Mouse (Mus musculus) myocyte (in vitro differentiated cells): ENCODE measurements around the gene Asic2. TPM values are rescaled to one million over a fixed set of nuclear protein-coding genes. Genes with fewer than 3 reads are reported as not detected.

ENCODE experiments used
- H3K27me3 ChIP-seq: one replicate; pipeline ENCODE4 v1.6.1; 2011; ENCODE audit not compliant: control insufficient read depth, insufficient read depth, insufficient read length
- H3K36me3 ChIP-seq: one replicate; pipeline ENCODE4 v1.6.1; 2011; ENCODE audit not compliant: control insufficient read depth, insufficient read depth
- H3K4me2 ChIP-seq: one replicate; pipeline ENCODE4 v1.6.1; 2011; ENCODE audit warnings: low read depth, control low read depth
- H3K4me3 ChIP-seq: one replicate; pipeline ENCODE4 v1.5.1; 2011; ENCODE audit warnings: mild to moderate bottlenecking, control low read depth, moderate library complexity
- H3K79me2 ChIP-seq: one replicate; pipeline ENCODE4 v1.6.1; 2011; ENCODE audit not compliant: control insufficient read depth, insufficient read depth
- H3ac ChIP-seq: one replicate; pipeline ENCODE4 v1.6.1; 2011; ENCODE audit not compliant: control insufficient read depth, insufficient read length
- CEBPB ChIP-seq: IDR thresholded peaks from 2 replicates; pipeline ENCODE4 v1.6.1; 2011; ENCODE audit warnings: mild to moderate bottlenecking, moderate library complexity; ENCODE audit not compliant: poor library complexity, insufficient read depth, severe bottlenecking
- E2F4 ChIP-seq: IDR thresholded peaks from one replicate; pipeline ENCODE4 v1.6.1; 2011; ENCODE audit warnings: mild to moderate bottlenecking, control low read depth, moderate library complexity; ENCODE audit not compliant: insufficient read depth
- MAX ChIP-seq: IDR thresholded peaks from one replicate; pipeline ENCODE4 v1.6.1; 2011; ENCODE audit warnings: low read depth, mild to moderate bottlenecking, control low read depth
- MYOD1 ChIP-seq, 3 experiments: IDR thresholded peaks; one replicate each; pipeline ENCODE4 v1.6.1; 2011; ENCODE audit warnings: control low read depth in 2 of 3, low read depth in 2 of 3, mild to moderate bottlenecking in 2 of 3, moderate library complexity in 1 of 3; ENCODE audit not compliant: insufficient read length in 2 of 3, control insufficient read depth in 1 of 3
- MYOG ChIP-seq, 3 experiments: IDR thresholded peaks; one replicate each; pipeline ENCODE4 v1.6.1; 2011; ENCODE audit warnings: control low read depth in 2 of 3, low read depth in 2 of 3, mild to moderate bottlenecking in 2 of 3; ENCODE audit not compliant: insufficient read length in 2 of 3, control insufficient read depth in 1 of 3, insufficient read depth in 1 of 3
- POLR2A ChIP-seq: IDR thresholded peaks from one replicate; pipeline ENCODE4 v1.6.1; 2011; ENCODE audit warnings: low read depth, mild to moderate bottlenecking, control low read depth, moderate library complexity; ENCODE audit not compliant: insufficient read length
- POLR2AphosphoS2 ChIP-seq: IDR thresholded peaks from one replicate; pipeline ENCODE4 v1.6.1; 2011; ENCODE audit warnings: low read depth, control low read depth; ENCODE audit not compliant: insufficient read length
- REST ChIP-seq: IDR thresholded peaks from one replicate; pipeline ENCODE4 v1.6.1; 2011; ENCODE audit warnings: mild to moderate bottlenecking, control low read depth, moderate library complexity; ENCODE audit not compliant: insufficient read depth, insufficient read length
- SRF ChIP-seq: IDR thresholded peaks from one replicate; pipeline ENCODE4 v1.6.1; 2011; ENCODE audit warnings: low read depth; ENCODE audit not compliant: control insufficient read depth, insufficient read length
- TCF12 ChIP-seq: IDR thresholded peaks from one replicate; pipeline ENCODE4 v1.6.1; 2011; ENCODE audit warnings: mild to moderate bottlenecking, control low read depth; ENCODE audit not compliant: poor library complexity, insufficient read depth, severe bottlenecking
- TCF3 ChIP-seq: IDR thresholded peaks from one replicate; pipeline ENCODE4 v1.6.1; 2011; ENCODE audit warnings: low read depth, control low read depth; ENCODE audit not compliant: insufficient read length
- USF1 ChIP-seq: IDR thresholded peaks from one replicate; pipeline ENCODE4 v1.6.1; 2011; ENCODE audit warnings: low read depth, mild to moderate bottlenecking, control low read depth, moderate library complexity
- polyA plus RNA-seq: library from polyadenylated mRNA; unstranded; fragments of >200 nt; fragmentation: generic; extraction: Trizol; gene quantifications from one replicate; pipeline ENCODE4 v1.2.1, GENCODE M21; 2012; ENCODE audit warnings: missing spikeins

The Asic2 gene
- polyA plus RNA-seq, 1 experiment = not detected

DNA sequence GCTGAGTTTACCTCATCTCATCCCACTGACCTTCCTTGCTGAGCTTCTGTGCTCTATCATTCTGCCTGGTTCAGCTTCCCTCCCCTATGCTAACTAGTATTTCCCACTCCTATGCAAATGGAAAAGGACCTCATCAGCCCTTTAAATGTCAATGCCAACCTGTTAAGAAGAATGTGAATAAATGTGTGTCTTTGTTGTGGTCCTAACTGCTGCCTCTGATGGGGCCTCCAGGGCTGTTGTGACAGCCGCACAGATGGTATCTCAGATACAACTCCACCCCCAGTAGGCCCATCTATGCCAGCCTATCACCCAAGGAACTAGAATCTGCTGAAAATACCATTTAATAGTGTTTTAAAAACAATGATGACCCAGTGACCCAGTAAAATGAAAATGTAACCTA lies 407.9 kb downstream of the Asic2 start:
- no peaks in the 10 kb centered on the region for H3K79me2 ChIP-seq
- no peaks in the 10 kb centered on the region for H3K27me3 ChIP-seq
- no peak overlapping the region for H3ac ChIP-seq
- TF ChIP-seq MYOD1 (IDR thresholded peaks at IDR 0.05; ENCODE audit: control insufficient read depth in 1 of 3, insufficient read length in 2 of 3, low read depth in 2 of 3) = no peak
- TF ChIP-seq REST = no peak
- TF ChIP-seq USF1 = no peak
- TF ChIP-seq TCF12 = no peak
- no peak for TF ChIP-seq POLR2AphosphoS2
- TF ChIP-seq MYOG (IDR thresholded peaks at IDR 0.05; ENCODE audit: control insufficient read depth in 1 of 3, insufficient read depth in 1 of 3, insufficient read length in 2 of 3, low read depth in 2 of 3) = no peak
- no peak for TF ChIP-seq CEBPB
- no peak for TF ChIP-seq E2F4
- no peak for TF ChIP-seq MAX
- no peak for TF ChIP-seq POLR2A
- no peak for TF ChIP-seq TCF3
- no peak for TF ChIP-seq SRF
- no peak overlapping the region for H3K4me3 ChIP-seq
- H3K4me2 ChIP-seq = no peak overlapping the region
- H3K36me3 ChIP-seq = no peaks in the 10 kb centered on the region

DNA sequence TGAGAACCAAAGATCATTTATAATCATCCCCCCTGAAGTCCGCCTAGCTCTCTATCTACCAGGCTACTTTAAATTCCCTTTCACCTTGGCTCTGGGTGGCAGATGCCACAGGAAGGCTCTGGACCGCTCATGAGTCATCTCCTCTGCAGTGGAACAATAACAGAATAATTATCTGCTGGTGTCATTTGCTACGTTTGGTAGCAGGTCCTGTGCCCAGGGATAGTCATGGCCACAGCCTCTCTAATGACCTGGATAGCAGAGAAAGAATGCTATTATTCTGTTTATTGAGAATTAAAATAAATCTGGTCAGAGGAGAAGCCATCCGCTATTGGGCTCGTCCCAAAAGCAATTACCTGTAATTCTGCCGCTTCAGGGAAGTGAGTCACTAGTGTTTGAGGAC lies 425.1 kb downstream of the Asic2 start:
- Histone ChIP-seq H3K79me2 (no peaks in the 10 kb centered on the region), H3K4me2 (no peak overlapping the region), H3ac (no peak overlapping the region), H3K27me3 (no peaks in the 10 kb centered on the region), H3K4me3 (no peak overlapping the region), H3K36me3 (no peaks in the 10 kb centered on the region)
- TF ChIP-seq USF1 (no peak), TCF3 (no peak), SRF (no peak), REST (no peak), MYOG (IDR thresholded peaks at IDR 0.05; ENCODE audit: control insufficient read depth in 1 of 3, insufficient read depth in 1 of 3, insufficient read length in 2 of 3, low read depth in 2 of 3) (no peak), POLR2AphosphoS2 (no peak), POLR2A (no peak), MAX (no peak), TCF12 (no peak), E2F4 (no peak), CEBPB (no peak), MYOD1 (IDR thresholded peaks at IDR 0.05; ENCODE audit: control insufficient read depth in 1 of 3, insufficient read length in 2 of 3, low read depth in 2 of 3) (no peak)

DNA sequence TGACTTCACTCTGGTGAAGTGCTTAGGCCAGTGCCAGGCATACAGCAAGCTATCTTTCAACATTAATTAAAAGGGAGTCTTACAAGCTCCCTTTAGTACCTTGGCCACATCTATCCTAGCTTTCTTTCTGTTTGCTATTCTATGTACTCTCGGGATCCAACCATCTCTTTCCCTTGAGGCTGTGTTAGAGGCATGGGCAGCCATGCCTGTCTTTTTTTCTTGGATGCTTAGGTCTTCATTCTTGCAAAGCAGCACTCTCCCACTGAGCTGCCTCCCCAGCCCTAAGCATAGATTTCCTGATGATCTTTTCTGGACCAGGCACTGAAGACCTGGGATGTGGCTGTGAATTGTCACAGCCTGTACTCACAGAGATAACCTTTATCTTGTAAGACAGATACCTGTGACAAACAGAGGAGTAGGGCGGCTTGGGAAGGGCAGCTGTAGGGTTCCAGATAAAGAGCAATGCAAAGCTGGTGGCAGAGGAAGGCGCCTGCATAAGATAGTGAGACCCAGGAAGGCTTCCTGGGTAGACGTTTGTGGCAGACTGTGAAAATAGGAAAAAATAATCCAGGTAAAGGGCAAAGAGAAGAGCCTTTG lies 433.0 kb downstream of the Asic2 start:
- no peak overlapping the region for H3ac ChIP-seq
- no peaks in the 10 kb centered on the region for H3K79me2 ChIP-seq
- no peaks in the 10 kb centered on the region for H3K27me3 ChIP-seq
- no peak for TF ChIP-seq SRF
- no peak for TF ChIP-seq MAX
- no peak for TF ChIP-seq MYOG (IDR thresholded peaks at IDR 0.05; ENCODE audit: control insufficient read depth in 1 of 3, insufficient read depth in 1 of 3, insufficient read length in 2 of 3, low read depth in 2 of 3)
- TF ChIP-seq TCF12 = no peak
- TF ChIP-seq USF1 = no peak
- TF ChIP-seq E2F4 = no peak
- no peak for TF ChIP-seq CEBPB
- TF ChIP-seq REST = no peak
- TF ChIP-seq MYOD1 (IDR thresholded peaks at IDR 0.05; ENCODE audit: control insufficient read depth in 1 of 3, insufficient read length in 2 of 3, low read depth in 2 of 3) = no peak
- TF ChIP-seq TCF3 = no peak
- TF ChIP-seq POLR2AphosphoS2 = no peak
- no peak for TF ChIP-seq POLR2A
- no peak overlapping the region for H3K4me3 ChIP-seq
- no peaks in the 10 kb centered on the region for H3K36me3 ChIP-seq
- no peak overlapping the region for H3K4me2 ChIP-seq

DNA sequence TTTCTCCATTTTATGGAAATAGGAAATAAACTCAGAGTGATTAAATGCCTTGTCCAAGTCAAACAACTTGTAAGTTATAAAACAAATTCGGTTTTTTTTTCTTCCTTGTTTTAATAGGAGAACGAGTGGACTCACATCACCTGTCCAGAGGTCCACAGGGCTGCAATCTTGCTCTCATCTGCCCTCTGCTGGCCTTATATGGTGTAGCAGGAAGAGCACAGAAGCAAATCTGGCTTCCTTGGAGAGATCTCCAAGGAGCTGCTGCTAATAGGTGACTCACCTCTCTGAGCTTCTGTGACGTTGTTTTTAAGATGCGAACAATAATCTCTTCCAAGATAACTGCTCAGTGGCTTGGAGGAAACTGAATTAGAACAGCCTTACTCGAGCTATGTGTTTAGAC lies 433.6 kb downstream of the Asic2 start:
- Histone ChIP-seq H3K36me3 (no peaks in the 10 kb centered on the region), H3ac (no peak overlapping the region), H3K4me3 (no peak overlapping the region), H3K4me2 (no peak overlapping the region), H3K79me2 (no peaks in the 10 kb centered on the region), H3K27me3 (no peaks in the 10 kb centered on the region)
- no peak for TF ChIP-seq USF1
- TF ChIP-seq MYOG (IDR thresholded peaks at IDR 0.05; ENCODE audit: control insufficient read depth in 1 of 3, insufficient read depth in 1 of 3, insufficient read length in 2 of 3, low read depth in 2 of 3) = no peak

DNA sequence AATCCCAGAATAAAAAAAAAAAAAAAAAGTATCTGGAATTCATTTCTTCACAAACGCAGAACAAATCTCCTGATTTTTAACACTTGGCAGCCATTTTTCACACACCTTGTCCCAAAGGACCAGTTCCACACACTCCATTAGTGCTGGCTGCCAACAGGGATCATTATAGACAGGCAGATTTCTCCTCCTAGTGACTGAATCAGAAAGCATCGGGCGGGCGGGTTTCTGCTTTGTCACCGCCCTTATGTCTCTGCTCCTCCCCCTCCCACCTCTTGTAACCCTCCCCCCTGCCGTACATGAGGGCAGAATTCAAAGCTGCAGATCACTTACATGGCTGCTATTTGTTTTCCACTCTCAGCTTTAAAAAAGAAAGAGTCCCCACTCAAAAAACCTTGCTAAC lies 436.4 kb downstream of the Asic2 start:
- H3K4me3 ChIP-seq = no peak overlapping the region
- no peaks in the 10 kb centered on the region for H3K36me3 ChIP-seq
- H3K27me3 ChIP-seq = no peaks in the 10 kb centered on the region
- H3ac ChIP-seq = no peak overlapping the region
- no peak for TF ChIP-seq MYOD1 (IDR thresholded peaks at IDR 0.05; ENCODE audit: control insufficient read depth in 1 of 3, insufficient read length in 2 of 3, low read depth in 2 of 3)
- TF ChIP-seq CEBPB = no peak
- no peak for TF ChIP-seq TCF3
- TF ChIP-seq POLR2AphosphoS2 = no peak
- TF ChIP-seq REST = no peak
- TF ChIP-seq POLR2A = no peak
- TF ChIP-seq TCF12 = no peak
- TF ChIP-seq MYOG (IDR thresholded peaks at IDR 0.05; ENCODE audit: control insufficient read depth in 1 of 3, insufficient read depth in 1 of 3, insufficient read length in 2 of 3, low read depth in 2 of 3) = no peak
- no peak for TF ChIP-seq E2F4
- TF ChIP-seq MAX = no peak
- TF ChIP-seq USF1 = no peak
- TF ChIP-seq SRF = no peak
- H3K4me2 ChIP-seq = no peak overlapping the region
- no peaks in the 10 kb centered on the region for H3K79me2 ChIP-seq
